Mouse (Mus musculus) olfactory bulb, adult 2 months (tissue): ENCODE results near the gene Syt2. TPM values are rescaled to one million over a fixed set of nuclear protein-coding genes. Genes with fewer than 3 reads are reported as not detected.
A peak's percentile ranks its signal among the peaks of the same experiment; 100 is the strongest.

ENCODE experiments used
- H3K27ac ChIP-seq: fragments of 200-500 bp; 2 replicates; pipeline ENCODE4 v1.5.1; 2012; ENCODE audit warnings: low read depth, low read length; ENCODE audit not compliant: insufficient read depth
- H3K4me1 ChIP-seq: fragments of 200-500 bp; 2 replicates; pipeline ENCODE4 v1.6.1; 2012; ENCODE audit warnings: low read length; ENCODE audit not compliant: control insufficient read depth, insufficient read depth
- H3K4me3 ChIP-seq: fragments of 200-500 bp; 2 replicates; pipeline ENCODE4 v1.5.1; 2012; ENCODE audit warnings: mild to moderate bottlenecking, low read depth, low read length, moderate library complexity; ENCODE audit not compliant: insufficient read depth
- CTCF ChIP-seq: fragments of 200-500 bp; IDR thresholded peaks from 2 replicates; pipeline ENCODE4 v1.5.1; 2012; ENCODE audit warnings: low read depth, mild to moderate bottlenecking, low read length, moderate library complexity; ENCODE audit not compliant: insufficient read depth
- POLR2A ChIP-seq: fragments of 200-500 bp; IDR thresholded peaks from 2 replicates; pipeline ENCODE4 v1.6.1; 2012; ENCODE audit warnings: mild to moderate bottlenecking, low read depth, low read length, moderate library complexity; ENCODE audit not compliant: insufficient read depth
- WGBS: fragments of 180-500 bp; shearing (Covaris S2); methylation state at CpG from one replicate; pipeline ENCODE4 v1.1.7; 2018; 5-methylcytosine and 5-hydroxymethylcytosine counted together
- polyA plus RNA-seq: library from polyadenylated mRNA; stranded (reverse); fragments of >200 nt; gene quantifications from 2 replicates; pipeline ENCODE4 v1.2.4, GENCODE M21; 2012; ENCODE audit warnings: low replicate concordance; ENCODE audit not compliant: missing spikeins, insufficient read depth, insufficient read length

Syt2 gene
- polyA plus RNA-seq = not detected in 2 replicates

DNA sequence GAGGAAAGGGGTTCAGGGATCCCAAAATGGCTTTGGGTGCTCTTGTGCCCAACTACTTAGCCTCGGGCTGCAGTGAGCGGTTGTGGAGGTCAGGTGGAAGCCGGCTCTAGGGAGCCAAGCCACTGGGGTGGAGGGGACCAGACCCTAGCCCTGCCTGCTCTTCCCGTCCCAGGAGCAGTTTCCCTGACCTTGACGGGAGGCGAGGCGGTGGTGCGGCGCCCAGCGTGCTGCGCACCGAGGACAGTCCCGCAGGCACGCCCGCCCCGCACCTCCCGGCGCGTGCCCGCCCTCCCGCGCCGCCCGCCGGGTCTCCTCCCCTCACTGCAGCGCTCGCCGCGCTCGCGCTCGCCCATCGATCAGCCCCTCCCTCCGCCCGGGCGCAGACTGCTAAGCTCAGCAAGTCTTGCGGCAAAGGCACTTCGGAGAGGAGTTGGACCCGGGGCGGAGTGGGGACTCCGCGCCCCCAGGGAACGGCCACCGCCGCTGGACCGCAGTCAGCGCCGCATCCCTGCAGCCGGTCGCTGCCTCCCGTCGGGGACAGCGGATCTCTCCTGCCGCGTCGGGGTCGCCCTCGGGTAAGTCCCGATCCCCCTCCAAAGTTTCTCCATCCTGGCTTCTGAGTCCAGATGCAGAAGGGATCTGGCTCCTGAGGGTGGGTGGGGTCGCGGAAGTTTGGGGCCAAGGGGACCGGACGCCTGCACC, at the start of gene Syt2:
Gene Syt2 (plus strand): TSS at position 417 of the 702 bp plus-strand sequence.
- peak within 1 kb of the TSS; percentile 48 for H3K4me3 ChIP-seq
- under 1% methylated on average over 63 of the region's 63 CpGs for WGBS
- peaks cover 18% of the 10 kb centered on the region for H3K4me1 ChIP-seq
- no peak within 1 kb of the TSS for H3K27ac ChIP-seq
- TF ChIP-seq POLR2A = no peak
- no peak for TF ChIP-seq CTCF

DNA sequence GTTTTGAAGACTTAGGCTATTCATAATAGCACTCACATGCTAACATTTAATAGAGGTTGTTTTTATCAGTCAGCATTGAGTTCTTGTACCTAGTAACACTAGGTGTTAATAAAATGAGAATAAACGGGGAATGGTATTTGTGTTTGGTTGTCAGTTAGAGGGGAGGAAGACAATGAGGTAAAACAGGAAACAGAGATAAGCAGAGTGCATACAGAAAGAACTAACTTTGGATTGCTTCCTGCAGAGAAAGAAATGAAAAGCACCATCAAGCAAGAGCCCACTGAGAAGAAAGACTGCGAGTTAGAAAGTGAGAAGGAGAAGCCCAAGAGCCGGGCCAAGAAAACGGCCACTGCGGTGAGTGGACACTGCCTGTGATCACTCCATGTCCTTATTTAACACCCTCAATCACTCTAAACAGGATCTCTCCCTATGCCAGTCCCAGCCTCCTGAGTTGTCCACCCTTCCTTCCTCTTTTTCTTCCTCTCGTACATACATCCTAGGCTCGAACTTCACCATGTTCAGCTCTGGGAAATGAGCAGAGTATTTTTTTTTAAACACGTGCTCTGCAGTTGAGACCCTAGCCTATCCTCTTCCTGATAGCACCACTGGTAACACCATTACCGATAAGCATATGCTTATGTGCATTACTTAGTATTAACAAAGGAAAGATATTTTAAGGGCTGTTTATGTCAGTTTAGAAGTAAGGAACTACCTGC, 49.0 kb upstream of the Syt2 start:
- no peak for TF ChIP-seq POLR2A
- TF ChIP-seq CTCF = no peak
- WGBS = 85% methylated on average over 9 of the region's 9 CpGs
- Histone ChIP-seq H3K4me1 (no peaks in the 10 kb centered on the region), H3K27ac (no peak overlapping the region), H3K4me3 (no peak overlapping the region)

DNA sequence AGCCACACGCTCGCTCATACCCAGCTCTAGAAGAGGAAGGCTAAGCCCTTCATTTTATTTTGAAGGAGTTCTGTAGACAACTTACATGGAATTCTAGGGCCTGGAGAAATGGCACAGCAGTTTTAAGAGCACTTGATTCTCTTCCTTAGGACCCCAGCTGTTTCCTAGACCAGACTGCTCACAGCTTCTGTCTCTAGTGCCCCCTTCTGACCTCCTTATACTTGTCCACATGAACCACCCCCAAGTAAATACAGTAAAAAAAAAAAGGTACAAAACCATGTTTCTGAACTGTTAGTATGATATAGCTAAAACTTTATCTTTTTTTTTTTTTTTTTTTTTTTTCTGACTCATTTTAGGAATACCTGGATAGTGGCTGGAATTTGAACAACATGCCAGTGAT, 42.4 kb upstream of the Syt2 start:
- TF ChIP-seq CTCF = no peak
- TF ChIP-seq POLR2A = no peak
- Histone ChIP-seq H3K4me3 (no peak overlapping the region), H3K4me1 (no peaks in the 10 kb centered on the region), H3K27ac (no peak overlapping the region)
- WGBS = 97% methylated on average over 2 of the region's 2 CpGs

DNA sequence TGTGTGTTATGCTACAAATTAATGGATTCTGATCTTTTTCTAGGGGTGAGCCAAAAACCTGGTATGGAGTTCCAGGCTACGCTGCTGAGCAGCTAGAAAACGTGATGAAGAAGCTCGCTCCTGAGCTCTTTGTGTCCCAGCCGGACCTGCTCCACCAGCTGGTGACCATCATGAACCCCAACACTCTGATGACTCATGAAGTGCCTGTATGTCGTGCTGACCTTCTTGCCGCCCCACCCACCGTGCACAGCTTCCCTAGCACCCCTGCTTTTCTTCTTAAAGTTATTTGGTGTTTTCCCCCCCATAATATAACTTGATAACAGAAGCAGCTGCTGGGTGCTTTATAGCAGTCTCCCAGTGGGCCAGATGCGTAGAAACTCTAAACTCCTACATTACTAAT, 40.8 kb upstream of the Syt2 start:
- Histone ChIP-seq H3K27ac (no peak overlapping the region), H3K4me3 (no peak overlapping the region), H3K4me1 (no peaks in the 10 kb centered on the region)
- no peak for TF ChIP-seq POLR2A
- no peak for TF ChIP-seq CTCF
- WGBS = 84% methylated on average over 8 of the region's 8 CpGs

DNA sequence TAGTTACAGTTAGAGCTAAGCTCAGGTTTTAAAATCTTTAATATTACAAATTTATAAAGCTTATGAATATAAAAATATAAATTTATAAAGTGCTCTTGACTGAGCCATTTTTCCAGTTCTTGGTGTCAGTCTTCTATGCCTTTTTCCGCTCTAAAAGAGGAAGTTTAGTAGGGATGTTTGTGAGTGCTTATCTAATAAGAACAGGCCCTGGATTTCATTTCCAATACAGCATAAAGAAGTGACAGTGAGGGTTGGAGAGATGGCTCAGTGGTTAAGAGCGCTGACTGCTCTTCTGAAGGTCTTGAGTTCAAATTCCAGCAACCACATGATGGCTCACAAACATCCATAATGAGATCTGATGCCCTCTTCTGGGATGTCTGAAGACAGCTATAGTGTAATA, 40.1 kb upstream of the Syt2 start:
- TF ChIP-seq CTCF = no peak
- no peak for TF ChIP-seq POLR2A
- no peaks in the 10 kb centered on the region for H3K4me1 ChIP-seq
- WGBS = 99% methylated on average over 2 of the region's 2 CpGs
- no peak overlapping the region for H3K27ac ChIP-seq
- H3K4me3 ChIP-seq = no peak overlapping the region

- Histone ChIP-seq H3K4me3 (no peak overlapping the region), H3K4me1 (no peaks in the 10 kb centered on the region), H3K27ac (no peak overlapping the region)
- 88% methylated on average over 1 of the region's 1 CpGs for WGBS
- TF ChIP-seq CTCF (no peak), POLR2A (no peak)
Observed at GRCm38 (mm10) chr1:134607279-134607678, 39.2 kb upstream of the Syt2 start.

DNA sequence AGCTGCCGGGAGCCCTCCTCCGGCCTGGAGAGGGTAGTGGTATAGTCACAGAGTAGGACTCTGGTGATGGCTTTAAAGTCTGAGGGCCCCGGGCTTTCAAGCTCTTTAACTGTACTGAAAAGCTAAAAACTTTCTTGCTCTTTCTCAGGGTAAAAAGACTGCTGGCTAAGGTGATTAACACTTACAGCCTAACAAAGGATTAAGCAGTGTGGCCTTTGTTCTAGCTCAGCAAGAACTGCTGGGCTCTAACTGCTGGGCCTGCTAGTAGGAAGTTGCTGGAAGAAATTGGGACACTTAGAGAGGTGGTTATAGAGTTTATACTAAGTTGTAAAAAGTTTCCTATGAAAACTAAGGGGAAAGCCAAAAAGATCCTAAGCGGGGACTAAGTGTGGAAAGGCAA, 37.3 kb upstream of the Syt2 start:
- 37% methylated on average over 4 of the region's 4 CpGs for WGBS
- Histone ChIP-seq H3K4me1 (no peaks in the 10 kb centered on the region), H3K27ac (no peak overlapping the region), H3K4me3 (no peak overlapping the region)
- TF ChIP-seq CTCF = no peak
- no peak for TF ChIP-seq POLR2A

DNA sequence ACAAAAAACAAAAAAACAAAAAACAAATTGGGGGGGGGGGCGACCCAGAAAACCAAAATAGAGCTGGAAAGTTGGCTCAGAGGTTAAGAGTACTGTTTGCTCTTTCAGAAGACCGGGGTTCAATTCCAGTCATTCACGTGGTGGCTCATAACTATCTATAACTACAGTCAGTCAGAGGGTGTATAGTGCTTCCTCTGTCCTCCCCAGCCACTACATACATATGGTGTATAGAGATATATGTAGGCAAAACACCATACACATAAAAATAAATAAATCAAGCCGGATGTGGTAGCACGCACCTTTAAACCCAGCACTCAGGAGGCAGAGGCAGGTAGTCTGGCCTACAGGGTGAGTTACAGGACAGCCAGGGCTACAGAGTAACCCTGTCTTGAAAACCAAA, 31.9 kb upstream of the Syt2 start:
- Histone ChIP-seq H3K4me1 (no peaks in the 10 kb centered on the region), H3K4me3 (no peak overlapping the region), H3K27ac (no peak overlapping the region)
- 93% methylated on average over 5 of the region's 5 CpGs for WGBS
- TF ChIP-seq POLR2A (no peak), CTCF (no peak)

- H3K4me1 ChIP-seq = no peaks in the 10 kb centered on the region
- whole genome bisulfite sequencing = 97% methylated on average over 2 of the region's 2 CpGs
- TF ChIP-seq CTCF = no peak
- no peak for TF ChIP-seq POLR2A
- no peak overlapping the region for H3K27ac ChIP-seq
- H3K4me3 ChIP-seq = no peak overlapping the region
Observed at GRCm38 (mm10) chr1:134614988-134615387, 31.5 kb upstream of the Syt2 start.

GRCm38 (mm10) chr1:134617656-134618055, 28.8 kb upstream of the Syt2 start:
- no peaks in the 10 kb centered on the region for H3K4me1 ChIP-seq
- WGBS = 70% methylated on average over 9 of the region's 9 CpGs
- no peak overlapping the region for H3K27ac ChIP-seq
- H3K4me3 ChIP-seq = no peak overlapping the region
- no peak for TF ChIP-seq CTCF
- TF ChIP-seq POLR2A = no peak
